Mouse (Mus musculus): ENCODE measurements around the gene Thumpd2. TPM values are rescaled to one million over a fixed set of nuclear protein-coding genes. Genes with fewer than 3 reads are reported as not detected.
A peak's percentile ranks its signal among the peaks of the same experiment; 100 is the strongest.

Gene Thumpd2
- polyA plus RNA-seq, 1 experiment, result 8.8 TPM

- no peak overlapping the region for H3K4me3 ChIP-seq (ENCODE audit: insufficient read depth, low read length)
- 0 out of 2 replicates have a peak, but pooled peaks cover 2% of the 10 kb centered on the region for H3K4me1 ChIP-seq (ENCODE audit: control insufficient read depth, insufficient read depth, low read length)
- TF ChIP-seq CTCF (IDR thresholded peaks at IDR 0.05; ENCODE audit: borderline replicate concordance, insufficient read depth, low read length), result no peak
- no peak for TF ChIP-seq POLR2A (IDR thresholded peaks at IDR 0.05; ENCODE audit: low read depth, low read length)
- no peak overlapping the region for H3K27ac ChIP-seq (ENCODE audit: insufficient read depth, low read length)
Observed at GRCm38 (mm10) chr17:81038707-81039408, 26.0 kb downstream of the Thumpd2 start.

- TF ChIP-seq CTCF (IDR thresholded peaks at IDR 0.05; ENCODE audit: borderline replicate concordance, insufficient read depth, low read length) (no peak), POLR2A (IDR thresholded peaks at IDR 0.05; ENCODE audit: low read depth, low read length) (no peak)
- H3K4me3 ChIP-seq (ENCODE audit: insufficient read depth, low read length), result no peak overlapping the region
- H3K4me1 ChIP-seq (ENCODE audit: control insufficient read depth, insufficient read depth, low read length), result 0 out of 2 replicates have a peak, but pooled peaks cover 2% of the 10 kb centered on the region
- no peak overlapping the region for H3K27ac ChIP-seq (ENCODE audit: insufficient read depth, low read length)
Observed at GRCm38 (mm10) chr17:81035354-81035753, 29.5 kb downstream of the Thumpd2 start.

GRCm38 (mm10) chr17:81032957-81033356 is 31.9 kb downstream of the Thumpd2 start:
- TF ChIP-seq CTCF (IDR thresholded peaks at IDR 0.05; ENCODE audit: borderline replicate concordance, insufficient read depth, low read length), result no peak
- no peak for TF ChIP-seq POLR2A (IDR thresholded peaks at IDR 0.05; ENCODE audit: low read depth, low read length)
- H3K4me3 ChIP-seq (ENCODE audit: insufficient read depth, low read length), result no peak overlapping the region

GRCm38 (mm10) chr17:81031830-81032442 is 32.9 kb downstream of the Thumpd2 start:
- 0 out of 2 replicates have a peak, but pooled peaks cover 2% of the 10 kb centered on the region for H3K4me1 ChIP-seq (ENCODE audit: control insufficient read depth, insufficient read depth, low read length)
- H3K27ac ChIP-seq (ENCODE audit: insufficient read depth, low read length), result no peak overlapping the region
- TF ChIP-seq CTCF (IDR thresholded peaks at IDR 0.05; ENCODE audit: borderline replicate concordance, insufficient read depth, low read length) (no peak), POLR2A (IDR thresholded peaks at IDR 0.05; ENCODE audit: low read depth, low read length) (no peak)
- H3K4me3 ChIP-seq (ENCODE audit: insufficient read depth, low read length), result no peak overlapping the region

More at GRCm38 (mm10) chr17:81032957-81033356, 31.9 kb downstream of the Thumpd2 start:
- Histone ChIP-seq H3K4me1 (ENCODE audit: control insufficient read depth, insufficient read depth, low read length) (0 out of 2 replicates have a peak, but pooled peaks cover 2% of the 10 kb centered on the region), H3K27ac (ENCODE audit: insufficient read depth, low read length) (no peak overlapping the region)

GRCm38 (mm10) chr17:81027331-81027730 is 37.6 kb downstream of the Thumpd2 start:
- TF ChIP-seq POLR2A (IDR thresholded peaks at IDR 0.05; ENCODE audit: low read depth, low read length) (no peak), CTCF (IDR thresholded peaks at IDR 0.05; ENCODE audit: borderline replicate concordance, insufficient read depth, low read length) (no peak)
- no peaks in the 10 kb centered on the region for H3K4me1 ChIP-seq (ENCODE audit: control insufficient read depth, insufficient read depth, low read length)
- no peak overlapping the region for H3K27ac ChIP-seq (ENCODE audit: insufficient read depth, low read length)
- H3K4me3 ChIP-seq (ENCODE audit: insufficient read depth, low read length), result no peak overlapping the region

- no peak; the same call in 1 of the 2 replicates for TF ChIP-seq CTCF (IDR thresholded peaks at IDR 0.05; ENCODE audit: borderline replicate concordance, insufficient read depth, low read length)
- no peak for TF ChIP-seq POLR2A (IDR thresholded peaks at IDR 0.05; ENCODE audit: low read depth, low read length)
- no peak overlapping the region for H3K4me3 ChIP-seq (ENCODE audit: insufficient read depth, low read length)
- H3K4me1 ChIP-seq (ENCODE audit: control insufficient read depth, insufficient read depth, low read length), result no peaks in the 10 kb centered on the region
- no peak overlapping the region for H3K27ac ChIP-seq (ENCODE audit: insufficient read depth, low read length)
Observed at GRCm38 (mm10) chr17:81017132-81017531, 47.8 kb downstream of the Thumpd2 start.

GRCm38 (mm10) chr17:81015814-81016447 is 49.0 kb downstream of the Thumpd2 start:
- no peak overlapping the region for H3K4me3 ChIP-seq (ENCODE audit: insufficient read depth, low read length)
- TF ChIP-seq POLR2A (IDR thresholded peaks at IDR 0.05; ENCODE audit: low read depth, low read length) (no peak), CTCF (IDR thresholded peaks at IDR 0.05; ENCODE audit: borderline replicate concordance, insufficient read depth, low read length) (peak; percentile 16; the same call in 1 of the 2 replicates)
- H3K27ac ChIP-seq (ENCODE audit: insufficient read depth, low read length), result no peak overlapping the region
- H3K4me1 ChIP-seq (ENCODE audit: control insufficient read depth, insufficient read depth, low read length), result no peaks in the 10 kb centered on the region

GRCm38 (mm10) chr17:81010844-81011685 is 53.8 kb downstream of the Thumpd2 start:
- no peak for TF ChIP-seq POLR2A (IDR thresholded peaks at IDR 0.05; ENCODE audit: low read depth, low read length)
- Histone ChIP-seq H3K4me3 (ENCODE audit: insufficient read depth, low read length) (no peak overlapping the region), H3K27ac (ENCODE audit: insufficient read depth, low read length) (no peak overlapping the region), H3K4me1 (ENCODE audit: control insufficient read depth, insufficient read depth, low read length) (no peaks in the 10 kb centered on the region)

GRCm38 (mm10) chr17:81010199-81010598 is 54.7 kb downstream of the Thumpd2 start:
- H3K4me1 ChIP-seq (ENCODE audit: control insufficient read depth, insufficient read depth, low read length), result no peaks in the 10 kb centered on the region
- no peak overlapping the region for H3K4me3 ChIP-seq (ENCODE audit: insufficient read depth, low read length)
- H3K27ac ChIP-seq (ENCODE audit: insufficient read depth, low read length), result no peak overlapping the region
- no peak for TF ChIP-seq POLR2A (IDR thresholded peaks at IDR 0.05; ENCODE audit: low read depth, low read length)
- no peak for TF ChIP-seq CTCF (IDR thresholded peaks at IDR 0.05; ENCODE audit: borderline replicate concordance, insufficient read depth, low read length)

All from embryonic fibroblast, embryonic 13.5 days (primary cell).